Mouse (Mus musculus): ENCODE measurements around the gene Htr2b. TPM values are rescaled to one million over a fixed set of nuclear protein-coding genes. Genes with fewer than 3 reads are reported as not detected.
A peak's percentile ranks its signal among the peaks of the same experiment; 100 is the strongest.

Gene Htr2b
- polyA plus RNA-seq, 1 experiment, result 0.53 TPM

DNA sequence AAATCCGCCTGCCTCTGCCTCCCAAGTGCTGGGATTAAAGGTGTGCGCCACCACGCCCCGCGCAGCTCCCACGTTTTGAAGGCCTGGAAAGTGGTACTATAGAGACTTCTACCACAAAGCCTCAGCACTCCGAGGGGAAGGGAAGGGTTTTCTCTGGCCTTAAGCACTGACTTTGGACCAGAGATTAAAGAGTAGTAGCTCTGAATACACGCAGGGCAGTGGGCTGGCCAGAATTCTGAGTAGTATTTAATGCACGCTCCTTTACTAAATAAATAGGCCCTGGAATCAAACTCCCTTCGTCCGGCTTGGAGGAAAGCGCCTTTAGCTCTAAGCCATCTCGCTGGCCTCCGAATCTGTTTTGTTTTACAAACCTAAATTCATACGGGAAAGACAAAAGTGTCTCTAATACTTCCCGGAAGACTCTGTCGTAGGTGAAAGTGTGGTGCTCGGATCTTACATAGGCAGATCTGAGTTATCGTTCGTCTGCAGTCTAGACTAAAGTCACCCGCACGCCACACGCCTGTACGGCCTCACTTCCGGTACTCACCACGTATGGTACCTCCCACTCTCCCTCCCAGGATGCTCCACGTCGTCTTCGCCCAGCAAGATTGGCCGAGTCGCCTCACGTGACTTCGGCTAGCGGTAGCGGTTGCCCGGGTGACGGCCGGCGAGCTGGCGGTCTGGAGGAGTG is 42.5 kb upstream of the Htr2b start, which contains the start of gene Armc9:
TSS of gene Armc9 (plus strand) at position 648 of the 691 bp plus-strand sequence.
- peak within 1 kb of the TSS; percentile 69 for H3K4me3 ChIP-seq (ENCODE audit: low read depth, low read length)

DNA sequence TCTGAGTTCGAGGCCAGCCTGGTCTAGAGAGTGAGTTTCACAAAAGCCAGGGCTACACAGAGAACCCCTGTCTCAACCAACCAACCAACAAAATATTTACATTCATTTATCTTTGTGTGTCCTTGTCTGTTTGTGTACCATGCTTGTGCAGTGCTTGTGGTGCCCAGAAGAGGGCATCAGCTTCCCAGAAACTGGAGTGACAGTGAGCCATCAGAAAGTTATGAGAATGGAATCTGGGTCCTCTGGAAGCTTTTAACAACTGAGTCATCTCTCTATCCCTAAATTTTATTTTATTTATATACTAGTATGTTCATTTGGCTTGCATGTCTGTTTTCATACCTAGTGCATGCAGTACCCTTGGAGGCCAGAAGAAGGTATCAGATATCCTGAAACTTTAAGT is 40.8 kb upstream of the Htr2b start:
- Histone ChIP-seq H3K4me1 (ENCODE audit: control insufficient read depth, insufficient read depth, insufficient read length, low read length) (peaks cover 6% of the 10 kb centered on the region), H3K27me3 (ENCODE audit: control insufficient read depth, insufficient read depth, low read length) (no peaks in the 10 kb centered on the region), H3K36me3 (ENCODE audit: control insufficient read depth, insufficient read depth, low read length) (no peaks in the 10 kb centered on the region), H3K4me3 (ENCODE audit: low read depth, low read length) (no peak overlapping the region), H3K27ac (ENCODE audit: insufficient read depth, low read depth, low read length) (no peak overlapping the region)
- WGBS, result 80% methylated on average over 1 of the region's 1 CpGs
- TF ChIP-seq POLR2A (IDR thresholded peaks at IDR 0.05; ENCODE audit: low read depth, low read length), result no peak
- peak; percentile 33; the same call in 1 of the 2 replicates for TF ChIP-seq CTCF (IDR thresholded peaks at IDR 0.05; ENCODE audit: extremely low read depth, insufficient read length, insufficient replicate concordance, low read depth, low read length)

More for the DNA sequence above, 42.5 kb upstream of the Htr2b start, which contains the start of gene Armc9:
- no peaks in the 10 kb centered on the region for H3K27me3 ChIP-seq (ENCODE audit: control insufficient read depth, insufficient read depth, low read length)
- TF ChIP-seq POLR2A (IDR thresholded peaks at IDR 0.05; ENCODE audit: low read depth, low read length) (peak; percentile 83; the same call in 1 of the 2 replicates), CTCF (IDR thresholded peaks at IDR 0.05; ENCODE audit: extremely low read depth, insufficient read length, insufficient replicate concordance, low read depth, low read length) (no peak)
- H3K4me1 ChIP-seq (ENCODE audit: control insufficient read depth, insufficient read depth, insufficient read length, low read length), result peaks cover 6% of the 10 kb centered on the region
- 2% methylated on average over 40 of the region's 40 CpGs for WGBS
- H3K36me3 ChIP-seq (ENCODE audit: control insufficient read depth, insufficient read depth, low read length), result no peaks in the 10 kb centered on the region
- H3K27ac ChIP-seq (ENCODE audit: insufficient read depth, low read depth, low read length), result peak within 1 kb of the TSS; percentile 68

- Histone ChIP-seq H3K27me3 (ENCODE audit: control insufficient read depth, insufficient read depth, low read length) (no peaks in the 10 kb centered on the region), H3K4me1 (ENCODE audit: control insufficient read depth, insufficient read depth, insufficient read length, low read length) (peaks cover 6% of the 10 kb centered on the region), H3K36me3 (ENCODE audit: control insufficient read depth, insufficient read depth, low read length) (no peaks in the 10 kb centered on the region), H3K4me3 (ENCODE audit: low read depth, low read length) (no peak overlapping the region), H3K27ac (ENCODE audit: insufficient read depth, low read depth, low read length) (no peak overlapping the region)
- WGBS, result 75% methylated on average over 7 of the region's 7 CpGs
- TF ChIP-seq CTCF (IDR thresholded peaks at IDR 0.05; ENCODE audit: extremely low read depth, insufficient read length, insufficient replicate concordance, low read depth, low read length) (no peak), POLR2A (IDR thresholded peaks at IDR 0.05; ENCODE audit: low read depth, low read length) (no peak)
These were observed 39.6 kb upstream of the Htr2b start for GRCm38 (mm10) chr1:86151376-86151775.

- TF ChIP-seq CTCF (IDR thresholded peaks at IDR 0.05; ENCODE audit: extremely low read depth, insufficient read length, insufficient replicate concordance, low read depth, low read length) (no peak), POLR2A (IDR thresholded peaks at IDR 0.05; ENCODE audit: low read depth, low read length) (no peak)
- no peaks in the 10 kb centered on the region for H3K36me3 ChIP-seq (ENCODE audit: control insufficient read depth, insufficient read depth, low read length)
- H3K27me3 ChIP-seq (ENCODE audit: control insufficient read depth, insufficient read depth, low read length), result no peaks in the 10 kb centered on the region
- no peak overlapping the region for H3K27ac ChIP-seq (ENCODE audit: insufficient read depth, low read depth, low read length)
- H3K4me1 ChIP-seq (ENCODE audit: control insufficient read depth, insufficient read depth, insufficient read length, low read length), result peaks cover 6% of the 10 kb centered on the region
- WGBS, result 75% methylated on average over 6 of the region's 6 CpGs
- no peak overlapping the region for H3K4me3 ChIP-seq (ENCODE audit: low read depth, low read length)
These were observed 39.2 kb upstream of the Htr2b start for GRCm38 (mm10) chr1:86150929-86151328.

DNA sequence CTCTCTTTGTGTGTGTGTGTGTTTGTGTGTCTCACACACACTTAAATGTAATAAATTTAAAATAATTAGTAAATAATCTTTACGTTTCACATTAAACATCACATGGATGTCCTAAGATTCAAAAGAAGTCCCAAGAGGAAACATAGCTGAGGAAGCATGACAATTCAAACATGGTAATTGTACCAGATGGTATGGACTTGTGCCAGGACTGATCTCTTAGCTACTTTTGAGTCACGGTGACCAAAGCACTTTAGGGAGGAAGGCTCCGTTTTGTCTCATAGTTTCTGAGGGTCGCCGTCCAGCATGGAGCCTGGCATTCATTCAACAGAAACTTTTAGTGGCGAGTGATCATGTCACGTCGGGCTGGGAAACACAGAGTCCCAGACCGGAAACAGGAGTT is 36.4 kb upstream of the Htr2b start:
- Histone ChIP-seq H3K36me3 (ENCODE audit: control insufficient read depth, insufficient read depth, low read length) (no peaks in the 10 kb centered on the region), H3K4me3 (ENCODE audit: low read depth, low read length) (no peak overlapping the region)
- 70% methylated on average over 9 of the region's 9 CpGs for WGBS

GRCm38 (mm10) chr1:86147557-86147956 is 35.8 kb upstream of the Htr2b start:
- WGBS, result 64% methylated on average over 5 of the region's 5 CpGs
- Histone ChIP-seq H3K4me3 (ENCODE audit: low read depth, low read length) (no peak overlapping the region), H3K4me1 (ENCODE audit: control insufficient read depth, insufficient read depth, insufficient read length, low read length) (no peaks in the 10 kb centered on the region)

More for the DNA sequence above, 36.4 kb upstream of the Htr2b start:
- no peaks in the 10 kb centered on the region for H3K27me3 ChIP-seq (ENCODE audit: control insufficient read depth, insufficient read depth, low read length)
- TF ChIP-seq CTCF (IDR thresholded peaks at IDR 0.05; ENCODE audit: extremely low read depth, insufficient read length, insufficient replicate concordance, low read depth, low read length) (no peak), POLR2A (IDR thresholded peaks at IDR 0.05; ENCODE audit: low read depth, low read length) (no peak)
- H3K27ac ChIP-seq (ENCODE audit: insufficient read depth, low read depth, low read length), result no peak overlapping the region
- H3K4me1 ChIP-seq (ENCODE audit: control insufficient read depth, insufficient read depth, insufficient read length, low read length), result no peaks in the 10 kb centered on the region

GRCm38 (mm10) chr1:86146293-86146692 is 34.5 kb upstream of the Htr2b start:
- Histone ChIP-seq H3K27ac (ENCODE audit: insufficient read depth, low read depth, low read length) (no peak overlapping the region), H3K36me3 (ENCODE audit: control insufficient read depth, insufficient read depth, low read length) (no peaks in the 10 kb centered on the region), H3K27me3 (ENCODE audit: control insufficient read depth, insufficient read depth, low read length) (no peaks in the 10 kb centered on the region), H3K4me3 (ENCODE audit: low read depth, low read length) (no peak overlapping the region), H3K4me1 (ENCODE audit: control insufficient read depth, insufficient read depth, insufficient read length, low read length) (no peaks in the 10 kb centered on the region)
- TF ChIP-seq CTCF (IDR thresholded peaks at IDR 0.05; ENCODE audit: extremely low read depth, insufficient read length, insufficient replicate concordance, low read depth, low read length) (no peak), POLR2A (IDR thresholded peaks at IDR 0.05; ENCODE audit: low read depth, low read length) (no peak)
- 90% methylated on average over 5 of the region's 5 CpGs for WGBS

More at GRCm38 (mm10) chr1:86147557-86147956, 35.8 kb upstream of the Htr2b start:
- no peaks in the 10 kb centered on the region for H3K36me3 ChIP-seq (ENCODE audit: control insufficient read depth, insufficient read depth, low read length)
- no peaks in the 10 kb centered on the region for H3K27me3 ChIP-seq (ENCODE audit: control insufficient read depth, insufficient read depth, low read length)
- no peak for TF ChIP-seq CTCF (IDR thresholded peaks at IDR 0.05; ENCODE audit: extremely low read depth, insufficient read length, insufficient replicate concordance, low read depth, low read length)
- no peak for TF ChIP-seq POLR2A (IDR thresholded peaks at IDR 0.05; ENCODE audit: low read depth, low read length)
- no peak overlapping the region for H3K27ac ChIP-seq (ENCODE audit: insufficient read depth, low read depth, low read length)
